Mouse (Mus musculus) thymus, postnatal 14 days (tissue): ENCODE measurements around the gene Ces1h.
"Not testable (repeated sequence)": the region's sequence is repeated elsewhere in the genome, so short reads cannot be mapped to it uniquely, and the experiment has no call there.

ENCODE experiments used
- DNase-seq: peaks from one replicate; pipeline ENCODE4 v3.0.0; 2021

The Ces1h gene

DNA sequence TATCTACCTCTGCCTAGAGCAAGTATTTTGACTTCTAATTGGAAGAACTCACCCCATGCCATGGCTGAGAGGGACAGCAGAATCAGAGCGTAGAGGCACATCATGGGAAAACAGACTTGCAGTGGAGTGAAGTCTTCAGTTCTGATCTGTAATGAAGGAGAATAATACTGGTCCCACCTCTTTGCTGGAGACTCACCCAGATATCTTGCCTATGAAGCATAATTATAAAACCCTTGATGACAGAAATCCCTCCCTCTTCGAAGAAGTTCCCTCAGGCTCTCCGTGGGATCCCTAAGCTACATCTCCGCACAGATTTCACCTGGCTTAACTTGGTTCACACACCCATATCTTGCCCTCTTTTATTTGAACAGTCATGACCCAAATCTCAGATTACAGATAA, at the start of gene Ces1h:
Ces1h (minus strand) TSS at position 101 of the 400 bp plus-strand sequence.
- DNase-seq: no peak

DNA sequence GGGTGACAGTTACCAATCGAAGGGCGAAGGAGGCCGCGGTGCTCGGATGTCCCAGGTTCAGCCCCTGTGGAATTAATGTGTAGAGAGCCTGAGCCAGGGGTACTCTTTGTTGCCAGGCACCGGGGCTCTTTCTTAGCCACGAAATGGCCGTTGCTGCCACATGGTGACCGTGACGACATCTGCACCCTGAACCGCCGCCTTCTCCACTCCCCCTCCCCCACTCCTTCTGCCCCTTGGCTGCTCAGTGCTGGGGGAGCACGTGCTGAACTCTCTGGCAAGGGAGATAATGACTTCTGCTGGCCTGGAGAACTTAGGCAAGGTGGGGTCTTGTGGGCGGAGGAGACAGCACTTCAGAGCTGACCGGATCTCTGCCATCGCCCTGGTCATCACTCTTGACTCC, 47.7 kb upstream of the Ces1h start:
- no peak for DNase-seq

DNA sequence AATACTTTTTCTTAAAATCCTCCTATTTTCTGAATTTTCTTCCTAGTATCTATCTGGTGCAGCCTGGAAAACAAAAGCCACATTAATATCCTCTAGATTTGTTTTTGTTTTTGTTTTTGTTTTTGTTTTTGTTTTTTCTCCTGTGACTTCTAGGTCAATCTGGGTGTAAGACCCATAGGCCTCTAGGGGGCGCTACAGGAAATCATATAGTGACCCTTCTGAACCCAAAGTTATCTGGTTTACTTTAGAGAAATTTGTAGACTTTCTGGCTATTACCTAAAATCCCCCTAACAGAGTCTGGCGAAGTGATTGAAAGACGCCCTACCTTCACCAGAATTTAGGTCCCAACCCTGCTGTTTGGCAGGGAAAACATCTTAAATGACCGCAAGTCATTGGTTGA, 35.9 kb upstream of the Ces1h start:
- DNase-seq: no peak

DNA sequence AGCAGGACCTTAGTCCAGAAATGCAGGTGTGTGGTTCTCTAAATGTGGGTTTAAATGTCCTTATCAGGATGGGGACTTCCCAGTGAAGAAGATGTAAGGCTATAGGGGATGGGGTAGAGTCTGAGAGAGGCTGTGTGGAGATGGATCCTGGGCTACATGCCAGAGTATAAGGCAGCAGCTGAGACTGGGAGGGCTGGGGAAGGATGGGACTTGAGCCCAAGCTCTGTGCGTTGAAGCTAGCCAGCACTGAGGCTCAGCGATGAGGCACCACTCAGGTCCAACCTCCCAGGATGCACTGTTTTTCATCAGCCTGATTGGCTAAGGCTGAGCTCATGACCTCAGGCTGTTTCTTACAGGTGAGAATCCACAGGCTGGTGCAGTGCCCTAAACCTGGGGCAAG, 29.3 kb upstream of the Ces1h start:
- no peak for DNase-seq

DNA sequence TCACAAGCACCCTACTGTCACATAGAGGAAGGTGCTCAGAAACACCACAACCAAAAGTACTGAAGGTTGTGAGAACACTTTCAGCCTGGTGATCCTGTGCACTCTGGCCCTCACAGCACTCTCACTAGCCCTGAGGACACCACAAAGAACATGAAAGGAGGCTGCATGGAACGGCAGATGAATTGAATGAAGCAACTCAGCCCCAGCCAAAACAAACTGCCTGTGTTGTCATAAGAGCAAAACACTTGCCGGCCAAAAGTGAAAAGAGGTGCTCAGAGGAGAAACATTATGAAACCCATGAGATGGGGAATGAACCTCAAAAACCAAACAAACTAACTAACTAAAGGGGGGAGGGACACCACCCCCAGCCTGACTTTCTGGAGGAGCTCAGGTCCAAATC, 20.2 kb upstream of the Ces1h start:
- no peak for DNase-seq

DNA sequence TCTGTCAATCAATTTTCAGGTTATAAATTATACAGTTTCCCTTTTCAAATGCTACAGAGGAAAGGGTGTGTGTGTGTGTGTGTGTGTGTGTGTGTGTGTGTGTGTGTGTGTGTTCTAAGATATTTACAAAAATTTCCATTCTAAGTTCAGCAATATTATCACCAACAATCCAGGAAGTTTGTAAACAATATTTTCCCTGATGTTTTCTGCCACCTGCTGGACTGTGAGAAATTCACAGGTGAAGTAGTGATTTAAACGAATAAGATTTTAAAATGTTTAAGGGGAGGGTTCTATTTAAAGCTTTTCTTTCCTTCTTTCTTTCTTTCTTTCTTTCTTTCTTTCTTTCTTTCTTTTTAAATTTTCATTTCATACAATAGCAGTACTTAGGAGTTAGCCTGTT, 18.5 kb upstream of the Ces1h start:
- no peak for DNase-seq

DNA sequence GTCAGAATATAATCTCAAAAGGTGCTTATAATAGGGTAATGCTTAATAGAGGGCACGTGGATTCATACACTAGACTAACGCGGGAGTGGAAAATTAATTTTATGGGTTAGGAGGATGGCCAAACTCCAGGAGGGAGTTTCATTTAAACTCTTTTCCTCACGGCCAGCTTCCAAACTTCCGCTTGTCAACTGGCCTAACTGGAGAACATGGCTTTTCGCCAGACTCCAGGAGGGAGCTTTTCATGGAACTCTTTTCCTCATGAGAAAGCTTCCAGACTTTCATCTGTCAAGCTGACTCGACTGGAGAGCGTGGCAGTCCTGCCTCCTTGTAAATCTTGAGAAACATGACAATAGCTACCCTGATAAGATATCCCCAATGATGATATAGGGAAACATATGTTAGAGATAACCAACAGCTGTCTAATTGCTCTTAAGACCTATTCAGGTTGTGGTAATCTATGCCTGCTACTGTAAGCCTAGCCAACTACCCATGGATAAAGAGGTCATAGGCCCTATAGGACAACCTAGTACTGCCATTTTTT, 14.6 kb upstream of the Ces1h start:
- not testable (repeated sequence) for DNase-seq

DNA sequence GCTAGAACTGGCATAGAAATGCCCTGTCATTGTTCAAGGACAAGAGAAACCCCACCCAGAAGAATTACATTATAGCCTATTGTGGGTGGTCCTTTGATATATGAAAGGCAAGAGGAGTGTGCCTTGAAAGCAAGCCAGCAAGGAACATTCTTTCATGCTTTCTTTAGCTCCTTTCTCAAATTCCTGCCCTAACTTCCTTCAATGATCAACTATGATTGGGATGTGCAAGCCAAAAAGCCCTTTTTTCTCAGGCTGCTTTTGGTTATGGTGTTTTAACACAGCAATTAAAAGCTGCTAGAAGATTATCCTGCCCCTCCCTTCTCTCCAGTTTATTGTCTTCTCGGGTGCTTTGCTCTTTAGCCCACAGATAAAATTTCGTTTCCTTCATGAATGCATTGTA, 10.0 kb downstream of the Ces1h start:
- DNase-seq: no peak

DNA sequence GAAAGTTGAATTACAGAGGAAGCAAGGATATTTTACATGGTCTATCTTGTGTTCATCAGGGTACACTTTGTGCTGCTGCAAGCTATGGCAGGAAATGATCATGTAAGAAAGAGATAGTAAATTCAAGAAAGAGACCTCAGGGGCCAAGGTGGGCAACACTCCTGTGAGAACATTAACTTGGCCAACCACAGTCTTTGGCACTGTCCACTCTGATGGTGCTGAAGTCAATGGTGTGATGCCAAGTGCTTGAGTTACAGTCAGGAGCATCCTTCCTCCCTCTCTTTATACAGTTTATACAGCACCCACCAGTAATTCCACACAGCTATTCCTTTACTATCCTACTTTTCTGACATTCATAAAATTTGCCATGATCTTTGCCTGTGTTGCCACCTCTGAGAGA, 19.4 kb downstream of the Ces1h start:
- DNase-seq: no peak

DNA sequence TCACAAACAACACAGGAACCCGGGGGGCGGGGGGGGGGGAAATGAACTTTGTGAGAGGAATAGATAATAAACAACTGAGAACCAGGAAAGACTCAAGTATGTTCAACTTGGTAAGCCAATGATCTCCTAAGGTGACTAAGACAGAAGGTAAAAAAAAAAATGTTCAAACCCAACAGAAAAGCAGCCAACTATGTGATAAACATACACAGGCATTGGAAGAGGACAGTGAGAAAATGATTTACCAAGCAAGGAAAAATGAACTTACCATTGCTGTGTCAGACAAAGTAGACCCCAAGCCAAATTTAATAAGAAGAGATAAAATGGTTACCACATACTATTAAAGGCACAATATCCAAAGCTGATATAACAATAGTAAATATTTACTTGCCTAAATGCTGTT, 40.0 kb downstream of the Ces1h start:
- DNase-seq: no peak

DNA sequence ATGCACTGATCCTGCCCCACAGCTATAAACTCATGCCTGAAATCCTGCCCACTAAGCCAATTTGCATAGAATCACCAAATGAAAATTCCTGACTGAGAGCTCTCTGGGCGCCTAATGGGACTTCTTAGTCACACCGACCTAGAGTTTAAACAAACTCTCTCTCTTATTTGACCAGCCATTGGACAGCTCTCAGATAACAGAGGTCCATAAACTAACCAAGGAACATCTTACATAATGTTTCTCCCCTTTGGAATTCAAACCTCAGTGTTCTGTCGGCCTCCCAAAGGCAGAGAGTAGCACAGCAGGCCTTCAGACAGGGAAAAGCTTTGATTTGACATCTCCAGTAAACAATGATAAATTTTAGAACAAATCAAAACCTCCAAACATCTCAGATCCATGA, 42.3 kb downstream of the Ces1h start, which contains the start of gene Ces1g:
Ces1g (minus strand) TSS at position 102 of the 400 bp plus-strand sequence.
- DNase-seq: no peak

DNA sequence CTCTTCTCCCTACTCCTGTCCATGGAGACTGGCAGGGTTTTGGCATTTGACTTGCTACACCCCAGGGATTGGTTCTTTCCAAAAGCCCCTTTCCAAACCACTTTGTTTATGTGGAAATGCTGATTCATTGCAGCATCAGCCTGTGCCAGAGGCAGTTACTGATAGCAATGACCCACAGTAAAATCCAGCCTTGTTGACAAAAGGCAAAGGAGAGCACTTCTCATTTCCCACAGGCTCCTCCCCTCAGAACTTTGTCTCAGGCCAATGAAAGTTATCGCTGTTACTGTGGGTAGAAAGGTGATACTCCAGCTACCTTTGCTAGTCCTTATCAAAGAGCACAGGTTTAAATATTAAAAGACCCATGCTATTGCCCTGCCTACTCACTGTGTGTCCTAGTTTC, 46.8 kb downstream of the Ces1h start:
- no peak for DNase-seq

DNA sequence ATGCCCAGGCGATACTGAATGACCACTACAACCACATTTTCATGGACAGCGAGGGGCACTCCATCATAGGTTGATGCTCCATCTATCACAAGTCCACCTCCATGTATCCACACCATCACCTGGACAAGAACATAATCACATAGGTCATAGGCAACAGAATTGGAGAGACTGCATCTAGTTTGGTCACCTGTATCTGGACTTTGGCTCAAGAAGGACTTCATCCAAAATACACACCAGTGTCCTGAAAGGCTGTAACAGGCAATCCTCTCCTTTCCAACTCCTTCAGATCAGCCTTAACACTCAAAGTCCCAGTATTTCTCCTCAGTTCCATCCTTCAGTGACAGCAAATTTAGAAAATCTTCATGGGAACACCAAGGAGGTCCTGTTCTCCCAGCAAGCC, 48.4 kb downstream of the Ces1h start:
- no peak for DNase-seq

DNA sequence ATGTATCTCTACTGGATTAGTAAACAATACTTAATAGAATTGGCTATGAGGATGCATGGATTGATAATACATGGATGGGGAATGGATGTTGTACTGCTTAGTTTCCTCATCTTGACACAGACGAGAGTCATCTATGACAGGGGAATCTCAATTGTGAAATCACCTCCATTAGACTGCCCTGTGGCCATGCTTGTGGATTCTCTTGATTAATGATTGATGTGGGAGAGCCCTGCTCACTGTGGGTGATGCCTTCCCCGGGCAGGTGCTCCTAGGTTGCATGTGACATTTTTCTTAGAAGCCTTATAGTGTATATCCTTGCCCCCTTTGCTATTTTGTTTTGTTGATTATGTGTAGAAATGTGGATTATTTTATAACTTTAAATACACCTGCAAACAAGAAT, 54.4 kb downstream of the Ces1h start:
- DNase-seq: no peak

DNA sequence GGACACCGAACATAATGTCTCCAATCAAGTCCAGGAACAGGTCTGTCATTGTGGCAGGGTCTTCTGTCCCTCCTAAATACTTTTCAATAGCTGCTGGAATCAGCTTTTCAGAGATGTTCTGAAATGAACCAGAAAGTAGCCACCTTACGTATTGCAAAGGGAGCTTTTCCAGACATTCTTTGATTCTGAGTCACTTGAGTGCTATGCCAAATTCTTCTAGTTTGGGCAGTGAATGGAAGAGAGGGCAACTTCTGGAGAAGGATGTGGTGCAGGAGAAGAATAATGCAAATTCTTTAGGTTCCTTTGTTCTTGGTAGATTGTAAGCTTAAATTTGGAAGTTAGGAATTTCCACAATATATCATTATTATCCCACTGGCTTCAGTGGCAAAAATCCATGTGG, 62.5 kb downstream of the Ces1h start:
- no peak for DNase-seq

DNA sequence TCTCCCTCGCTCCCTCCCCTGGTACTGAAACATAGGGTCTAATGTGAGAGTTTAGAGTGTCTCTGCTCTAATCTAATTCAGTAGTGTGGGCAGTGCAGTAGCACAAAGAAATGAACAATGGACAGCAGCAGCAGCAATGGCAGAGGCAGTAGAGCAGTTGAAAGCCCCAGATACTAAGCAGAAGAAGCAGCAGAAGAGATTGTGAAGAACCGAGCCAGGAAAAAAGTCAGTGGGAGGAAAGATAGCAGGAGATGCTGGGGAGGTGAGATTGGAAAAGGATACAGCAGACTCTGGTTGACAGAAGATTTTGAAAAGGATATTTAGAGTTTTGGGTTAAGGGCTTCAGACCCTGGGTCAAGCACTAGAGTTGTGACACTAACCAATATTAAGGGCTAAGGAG, 64.0 kb downstream of the Ces1h start:
- no peak for DNase-seq
